Mouse (Mus musculus) olfactory bulb, adult 2 months (tissue): ENCODE results near the gene Ndufaf8.

Experiments used
- CTCF ChIP-seq: fragments of 200-500 bp; IDR thresholded peaks from 2 replicates; pipeline ENCODE4 v1.5.1; 2012; ENCODE audit warnings: low read depth, mild to moderate bottlenecking, low read length, moderate library complexity; ENCODE audit not compliant: insufficient read depth
- POLR2A ChIP-seq: fragments of 200-500 bp; IDR thresholded peaks from 2 replicates; pipeline ENCODE4 v1.6.1; 2012; ENCODE audit warnings: mild to moderate bottlenecking, low read depth, low read length, moderate library complexity; ENCODE audit not compliant: insufficient read depth

- TF ChIP-seq POLR2A (no peak), CTCF (no peak)
These were observed 23.4 kb downstream of the Ndufaf8 start for GRCm38 (mm10) chr11:120122126-120122525.
